Mouse (Mus musculus): Measurements from ENCODE around the gene Itgb3. TPM values are rescaled to one million over a fixed set of nuclear protein-coding genes. Genes with fewer than 3 reads are reported as not detected.

The Itgb3 gene
- polyA plus RNA-seq, 1 experiment from 2014 or later = 4.5 TPM

DNA sequence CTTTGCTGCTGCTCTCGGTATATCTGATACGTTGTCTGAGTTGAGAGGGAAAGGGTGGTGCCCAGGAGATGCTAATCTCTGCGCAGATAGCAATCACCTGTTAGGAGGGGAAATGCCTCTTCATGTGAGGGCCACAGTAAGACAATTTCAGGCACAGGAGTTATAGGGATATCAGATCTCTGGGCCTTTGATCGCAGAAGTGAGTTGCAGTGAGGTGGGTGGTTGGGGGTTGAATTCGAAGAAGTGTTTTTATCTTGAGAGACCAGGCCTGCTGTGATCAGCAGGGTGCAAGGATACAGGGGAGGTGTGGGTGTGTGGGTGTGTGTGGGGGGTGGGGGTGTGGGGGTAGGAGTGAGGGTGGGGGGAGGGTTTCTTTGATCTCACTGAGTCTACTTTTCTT, 53.3 kb downstream of the Itgb3 start:
- ATAC-seq (ENCODE audit: low read depth) = no peak
- no peak overlapping the region for H3K4me3 ChIP-seq (ENCODE audit: low read length)
- WGBS = 78% methylated on average over 5 of the region's 5 CpGs

GRCm38 (mm10) chr11:104661531-104662205, 53.9 kb downstream of the Itgb3 start:
- no peak overlapping the region for H3K4me2 ChIP-seq (ENCODE audit: low read depth, low read length)
- H3K36me3 ChIP-seq (ENCODE audit: control insufficient read depth, insufficient read depth, low read length) = no peaks in the 10 kb centered on the region
- H3K27me3 ChIP-seq (ENCODE audit: control insufficient read depth, insufficient read depth, low read depth, low read length) = no peaks in the 10 kb centered on the region
- H3K9ac ChIP-seq (ENCODE audit: low read length) = no peak overlapping the region
- H3K27ac ChIP-seq (ENCODE audit: low read length) = no peak overlapping the region
- ATAC-seq (ENCODE audit: low read depth) = no peak
- peaks cover 3% of the 10 kb centered on the region; the same call in 1 of the 2 replicates for H3K4me1 ChIP-seq (replicated peaks; ENCODE audit: control insufficient read depth, insufficient read depth, low read length)
- WGBS = 70% methylated on average over 20 of the region's 20 CpGs
- H3K9me3 ChIP-seq (ENCODE audit: control insufficient read depth, low read length) = peaks cover 5% of the 10 kb centered on the region; the same call in 1 of the 2 replicates
- no peak overlapping the region for H3K4me3 ChIP-seq (ENCODE audit: low read length)

More for the DNA sequence above, 53.3 kb downstream of the Itgb3 start:
- no peak overlapping the region for H3K4me2 ChIP-seq (ENCODE audit: low read depth, low read length)
- no peaks in the 10 kb centered on the region for H3K36me3 ChIP-seq (ENCODE audit: control insufficient read depth, insufficient read depth, low read length)
- H3K4me1 ChIP-seq (replicated peaks; ENCODE audit: control insufficient read depth, insufficient read depth, low read length) = 0 out of 2 replicates have a peak, but pooled peaks cover 3% of the 10 kb centered on the region
- peaks cover 5% of the 10 kb centered on the region; the same call in 1 of the 2 replicates for H3K9me3 ChIP-seq (ENCODE audit: control insufficient read depth, low read length)
- no peaks in the 10 kb centered on the region for H3K27me3 ChIP-seq (ENCODE audit: control insufficient read depth, insufficient read depth, low read depth, low read length)
- H3K9ac ChIP-seq (ENCODE audit: low read length) = no peak overlapping the region
- H3K27ac ChIP-seq (ENCODE audit: low read length) = no peak overlapping the region

GRCm38 (mm10) chr11:104662573-104662972, 54.8 kb downstream of the Itgb3 start:
- no peaks in the 10 kb centered on the region for H3K36me3 ChIP-seq (ENCODE audit: control insufficient read depth, insufficient read depth, low read length)
- no peak overlapping the region for H3K27ac ChIP-seq (ENCODE audit: low read length)
- peaks cover 5% of the 10 kb centered on the region; the same call in 1 of the 2 replicates for H3K9me3 ChIP-seq (ENCODE audit: control insufficient read depth, low read length)
- H3K4me1 ChIP-seq (replicated peaks; ENCODE audit: control insufficient read depth, insufficient read depth, low read length) = peaks cover 12% of the 10 kb centered on the region; the same call in 1 of the 2 replicates
- WGBS = 72% methylated on average over 11 of the region's 11 CpGs
- no peak overlapping the region for H3K9ac ChIP-seq (ENCODE audit: low read length)
- H3K27me3 ChIP-seq (ENCODE audit: control insufficient read depth, insufficient read depth, low read depth, low read length) = no peaks in the 10 kb centered on the region
- ATAC-seq (ENCODE audit: low read depth) = no peak
- no peak overlapping the region for H3K4me3 ChIP-seq (ENCODE audit: low read length)
- no peak overlapping the region for H3K4me2 ChIP-seq (ENCODE audit: low read depth, low read length)

DNA sequence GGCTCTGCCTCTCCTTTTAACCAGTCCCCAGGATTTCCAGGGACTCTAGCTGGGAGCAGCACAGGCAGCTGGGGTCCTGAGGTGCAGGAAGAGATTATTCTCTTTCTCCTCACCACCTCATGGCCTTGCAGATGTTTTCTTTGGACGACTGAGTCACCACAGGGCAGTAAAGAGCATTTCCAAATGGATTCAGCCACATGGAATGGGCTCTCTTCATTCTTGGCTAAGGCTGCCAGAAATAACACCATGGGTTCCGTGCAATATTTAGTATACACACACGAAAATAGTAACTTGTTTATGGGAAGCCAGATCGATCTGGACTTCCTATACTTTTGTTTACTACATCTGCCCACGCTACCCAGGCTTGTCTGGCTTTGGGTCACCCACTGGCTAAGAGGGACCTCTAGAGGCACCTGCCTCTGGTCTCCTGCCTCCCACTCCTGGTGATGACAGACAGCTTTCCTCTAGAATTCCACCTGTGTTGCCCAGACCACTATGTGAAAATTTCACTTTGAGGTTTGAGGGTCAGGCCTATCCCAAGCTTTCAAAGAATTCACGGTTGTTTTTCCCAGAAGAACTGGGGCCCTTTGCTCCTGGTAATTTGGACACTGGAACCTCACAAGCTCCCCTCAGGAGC, 55.6 kb downstream of the Itgb3 start:
- no peaks in the 10 kb centered on the region for H3K27me3 ChIP-seq (ENCODE audit: control insufficient read depth, insufficient read depth, low read depth, low read length)
- H3K4me1 ChIP-seq (replicated peaks; ENCODE audit: control insufficient read depth, insufficient read depth, low read length) = peaks cover 13% of the 10 kb centered on the region; the same call in 1 of the 2 replicates
- no peaks in the 10 kb centered on the region for H3K36me3 ChIP-seq (ENCODE audit: control insufficient read depth, insufficient read depth, low read length)
- WGBS = 53% methylated on average over 6 of the region's 6 CpGs
- no peak overlapping the region for H3K27ac ChIP-seq (ENCODE audit: low read length)
- no peak for ATAC-seq (ENCODE audit: low read depth)
- peaks cover 5% of the 10 kb centered on the region; the same call in 1 of the 2 replicates for H3K9me3 ChIP-seq (ENCODE audit: control insufficient read depth, low read length)
- H3K4me3 ChIP-seq (ENCODE audit: low read length) = no peak overlapping the region
- H3K9ac ChIP-seq (ENCODE audit: low read length) = no peak overlapping the region
- no peak overlapping the region for H3K4me2 ChIP-seq (ENCODE audit: low read depth, low read length)

DNA sequence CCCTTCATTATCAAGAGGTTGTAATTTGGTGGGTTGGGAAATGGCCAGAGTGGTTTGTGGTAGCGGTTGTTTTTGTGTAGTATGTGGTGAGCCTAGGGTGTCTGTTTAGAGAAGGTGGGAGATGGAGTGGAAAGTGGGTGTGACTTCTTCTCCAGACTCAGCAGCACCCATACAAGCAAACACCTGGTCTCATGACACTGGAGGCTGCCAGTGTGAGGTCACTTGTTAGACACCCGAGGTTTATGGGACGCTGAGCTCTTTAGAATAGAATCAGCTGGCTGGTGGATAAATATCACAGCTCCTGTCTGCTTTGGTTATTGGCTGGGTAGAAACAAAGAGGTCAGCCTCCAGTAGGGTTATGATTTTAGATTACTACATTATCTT, 56.1 kb downstream of the Itgb3 start:
- no peak for ATAC-seq (ENCODE audit: low read depth)
- Histone ChIP-seq H3K4me1 (replicated peaks; ENCODE audit: control insufficient read depth, insufficient read depth, low read length) (peaks cover 13% of the 10 kb centered on the region; the same call in 1 of the 2 replicates), H3K27me3 (ENCODE audit: control insufficient read depth, insufficient read depth, low read depth, low read length) (no peaks in the 10 kb centered on the region), H3K36me3 (ENCODE audit: control insufficient read depth, insufficient read depth, low read length) (no peaks in the 10 kb centered on the region), H3K4me3 (ENCODE audit: low read length) (no peak overlapping the region), H3K4me2 (ENCODE audit: low read depth, low read length) (no peak overlapping the region), H3K27ac (ENCODE audit: low read length) (no peak overlapping the region), H3K9me3 (ENCODE audit: control insufficient read depth, low read length) (peaks cover 5% of the 10 kb centered on the region; the same call in 1 of the 2 replicates), H3K9ac (ENCODE audit: low read length) (no peak overlapping the region)
- 54% methylated on average over 3 of the region's 3 CpGs for WGBS

- Histone ChIP-seq H3K27ac (ENCODE audit: low read length) (no peak overlapping the region), H3K4me1 (replicated peaks; ENCODE audit: control insufficient read depth, insufficient read depth, low read length) (peaks cover 13% of the 10 kb centered on the region; the same call in 1 of the 2 replicates), H3K36me3 (ENCODE audit: control insufficient read depth, insufficient read depth, low read length) (no peaks in the 10 kb centered on the region), H3K9me3 (ENCODE audit: control insufficient read depth, low read length) (peaks cover 5% of the 10 kb centered on the region; the same call in 1 of the 2 replicates), H3K27me3 (ENCODE audit: control insufficient read depth, insufficient read depth, low read depth, low read length) (no peaks in the 10 kb centered on the region), H3K4me2 (ENCODE audit: low read depth, low read length) (no peak overlapping the region), H3K4me3 (ENCODE audit: low read length) (no peak overlapping the region), H3K9ac (ENCODE audit: low read length) (no peak overlapping the region)
- no peak for ATAC-seq (ENCODE audit: low read depth)
These were observed 56.6 kb downstream of the Itgb3 start for GRCm38 (mm10) chr11:104664441-104664840.

GRCm38 (mm10) chr11:104667399-104667798, 59.6 kb downstream of the Itgb3 start:
- WGBS = 42% methylated on average over 5 of the region's 5 CpGs
- Histone ChIP-seq H3K27ac (ENCODE audit: low read length) (no peak overlapping the region), H3K4me1 (replicated peaks; ENCODE audit: control insufficient read depth, insufficient read depth, low read length) (peaks cover 13% of the 10 kb centered on the region; the same call in 1 of the 2 replicates), H3K4me2 (ENCODE audit: low read depth, low read length) (no peak overlapping the region), H3K9me3 (ENCODE audit: control insufficient read depth, low read length) (no peaks in the 10 kb centered on the region), H3K36me3 (ENCODE audit: control insufficient read depth, insufficient read depth, low read length) (no peaks in the 10 kb centered on the region), H3K9ac (ENCODE audit: low read length) (no peak overlapping the region), H3K27me3 (ENCODE audit: control insufficient read depth, insufficient read depth, low read depth, low read length) (no peaks in the 10 kb centered on the region), H3K4me3 (ENCODE audit: low read length) (no peak overlapping the region)
- ATAC-seq (ENCODE audit: low read depth) = no peak

GRCm38 (mm10) chr11:104673412-104673811, 65.6 kb downstream of the Itgb3 start:
- 63% methylated on average over 4 of the region's 4 CpGs for WGBS
- no peak overlapping the region for H3K9ac ChIP-seq (ENCODE audit: low read length)
- H3K4me1 ChIP-seq (replicated peaks; ENCODE audit: control insufficient read depth, insufficient read depth, low read length) = no peaks in the 10 kb centered on the region

GRCm38 (mm10) chr11:104674768-104675167, 67.0 kb downstream of the Itgb3 start:
- H3K36me3 ChIP-seq (ENCODE audit: control insufficient read depth, insufficient read depth, low read length) = no peaks in the 10 kb centered on the region
- H3K9ac ChIP-seq (ENCODE audit: low read length) = no peak overlapping the region
- no peaks in the 10 kb centered on the region for H3K27me3 ChIP-seq (ENCODE audit: control insufficient read depth, insufficient read depth, low read depth, low read length)
- no peak overlapping the region for H3K4me3 ChIP-seq (ENCODE audit: low read length)
- no peaks in the 10 kb centered on the region for H3K4me1 ChIP-seq (replicated peaks; ENCODE audit: control insufficient read depth, insufficient read depth, low read length)
- no peaks in the 10 kb centered on the region for H3K9me3 ChIP-seq (ENCODE audit: control insufficient read depth, low read length)
- 87% methylated on average over 11 of the region's 11 CpGs for WGBS
- ATAC-seq (ENCODE audit: low read depth) = no peak
- H3K27ac ChIP-seq (ENCODE audit: low read length) = no peak overlapping the region
- H3K4me2 ChIP-seq (ENCODE audit: low read depth, low read length) = no peak overlapping the region

More at GRCm38 (mm10) chr11:104673412-104673811, 65.6 kb downstream of the Itgb3 start:
- Histone ChIP-seq H3K27me3 (ENCODE audit: control insufficient read depth, insufficient read depth, low read depth, low read length) (no peaks in the 10 kb centered on the region), H3K9me3 (ENCODE audit: control insufficient read depth, low read length) (no peaks in the 10 kb centered on the region), H3K36me3 (ENCODE audit: control insufficient read depth, insufficient read depth, low read length) (no peaks in the 10 kb centered on the region), H3K27ac (ENCODE audit: low read length) (no peak overlapping the region), H3K4me2 (ENCODE audit: low read depth, low read length) (no peak overlapping the region), H3K4me3 (ENCODE audit: low read length) (no peak overlapping the region)
- ATAC-seq (ENCODE audit: low read depth) = no peak

All from lung, embryonic 16.5 days (tissue).